Mouse (Mus musculus) small intestine, adult 2 months (tissue): ENCODE measurements around the gene Btbd18.

Experiments
- CTCF ChIP-seq: fragments of 200-500 bp; IDR thresholded peaks from 2 replicates; pipeline ENCODE4 v1.5.1; 2012; ENCODE audit warnings: low read depth, mild to moderate bottlenecking, control low read depth, inconsistent platforms, low read length, moderate library complexity, mixed read lengths; ENCODE audit not compliant: insufficient replicate concordance, insufficient read length; ENCODE audit errors: extremely low read depth
- POLR2A ChIP-seq: fragments of 200-500 bp; IDR thresholded peaks from 2 replicates; pipeline ENCODE4 v1.6.1; 2012; ENCODE audit warnings: low read depth, mild to moderate bottlenecking, control low read depth, inconsistent platforms, low read length, moderate library complexity

- TF ChIP-seq CTCF, result no peak
- no peak for TF ChIP-seq POLR2A
Measured at GRCm38 (mm10) chr2:84705295-84705694, 46.4 kb downstream of the Btbd18 start.
